Mouse (Mus musculus) megakaryocyte, embryonic 14.5 days (primary cell): Measurements from ENCODE around the gene Nanog.

Experiments used
- FLI1 ChIP-seq: IDR thresholded peaks from 2 replicates; pipeline ENCODE4 v1.6.1; 2012; ENCODE audit warnings: low read length, inconsistent platforms, mixed read lengths
- GATA1 ChIP-seq: IDR thresholded peaks from 3 replicates; pipeline ENCODE4 v1.6.1; 2012; ENCODE audit warnings: mixed read lengths, low read length, inconsistent platforms, borderline replicate concordance

GRCm38 (mm10) chr6:122690082-122690481, 17.2 kb upstream of the Nanog start:
- no peak for TF ChIP-seq FLI1
- TF ChIP-seq GATA1 = no peak
